Mouse (Mus musculus): ENCODE results near the gene Ciao2a.
A peak's percentile ranks its signal among the peaks of the same experiment; 100 is the strongest.

GRCm38 (mm10) chr9:66126456-66127192, at the start of gene Ciao2a, which contains the start of gene Snx1:
- no peak for TF ChIP-seq ZNF384 (IDR thresholded peaks at IDR 0.05; ENCODE audit: low read depth, low read length)
- TF ChIP-seq HCFC1 (IDR thresholded peaks at IDR 0.05; ENCODE audit: borderline replicate concordance, insufficient read depth, low read length): peak; percentile 98
- TF ChIP-seq CHD2 (IDR thresholded peaks at IDR 0.05; ENCODE audit: low read depth, low read length): no peak
- no peak for TF ChIP-seq ZC3H11A (IDR thresholded peaks at IDR 0.05; ENCODE audit: borderline replicate concordance, low read depth, low read length)

All from ES-E14 (cell line).